Mouse (Mus musculus): ENCODE measurements around the gene Abca8a.

DNA sequence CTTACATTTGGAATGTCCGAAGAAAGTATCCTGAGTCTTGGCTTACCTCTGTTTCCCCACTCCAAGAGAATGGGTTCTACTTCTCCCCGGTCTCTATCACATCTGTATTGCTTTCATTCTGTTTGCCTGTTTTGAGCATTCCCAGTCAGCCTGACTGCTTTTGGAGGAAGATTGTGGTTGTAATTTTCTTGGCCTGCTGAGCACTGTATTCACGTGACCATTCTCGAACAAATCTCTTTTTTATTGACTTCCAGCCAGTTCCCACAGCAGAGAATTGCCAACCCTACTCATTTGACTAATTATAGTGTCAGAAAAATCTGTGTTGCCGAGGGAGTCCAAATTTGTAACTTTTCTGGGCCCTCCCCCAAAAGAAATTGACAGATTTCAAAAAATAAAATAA lies at the start of gene Abca8a:
- TF ChIP-seq ZC3H11A (IDR thresholded peaks at IDR 0.05; ENCODE audit: low read depth, low read length) (no peak), RAD21 (IDR thresholded peaks at IDR 0.05; ENCODE audit: low read depth, low read length) (no peak), CTCF (conservative IDR thresholded peaks at IDR 0.05 in 1 of 2, IDR thresholded peaks at IDR 0.05 in 1 of 2; ENCODE audit: low read depth in 2 of 2, low read length in 2 of 2) (no peak), USF2 (conservative IDR thresholded peaks at IDR 0.05; ENCODE audit: low read depth, low read length) (no peak), ETS1 (conservative IDR thresholded peaks at IDR 0.05; ENCODE audit: low read depth, low read length) (no peak), POLR2A (IDR thresholded peaks at IDR 0.05; ENCODE audit: low read depth, low read length) (no peak)
